ENCODE assay signal across 10 mouse cellular contexts in genomic region chr2:127430238-127430637, GRCm38 (mm10). TPM values are rescaled to one million over a fixed set of nuclear protein-coding genes. Genes with fewer than 3 reads are reported as not detected.
DNase-seq lines count a peak whose midpoint lies in the region; ATAC-seq lines count a peak whose summit lies in the region.
"Had no signal": no experiment of that assay in that cellular context is flagged by ENCODE, and none has a peak within 500 bp of the region (broad histone marks: within the 10 kb centered on the region; RNA-seq: fewer than 3 reads in every experiment).

No protein-coding gene starts in this region.

- 25% methylated on average over 3 of the region's 3 CpGs for WGBS in hindbrain, embryonic 11.5 days
- WGBS in hindbrain, embryonic 16.5 days: 37% methylated on average over 3 of the region's 3 CpGs
- WGBS in forebrain, embryonic 11.5 days: 24% methylated on average over 3 of the region's 3 CpGs

- no peak for ATAC-seq in hindbrain, embryonic 11.5 days (ENCODE audit: low FRiP score)
- ATAC-seq in hindbrain, embryonic 16.5 days: no peak
- ATAC-seq in megakaryocyte progenitor cell, adult 5-6 weeks (replicated peaks; ENCODE audit: poor library complexity): peak; percentile 69
- ATAC-seq in forebrain, embryonic 11.5 days (replicated peaks; ENCODE audit: low FRiP score): no peak

- no peak overlapping the region for H3K4me3 ChIP-seq in hindbrain, embryonic 11.5 days (ENCODE audit: low read depth, low read length)
- H3K4me3 ChIP-seq in hindbrain, embryonic 16.5 days (ENCODE audit: low read length): no peak overlapping the region
- H3K4me3 ChIP-seq in forebrain, embryonic 11.5 days (ENCODE audit: low read depth, low read length): no peak overlapping the region
- H3K4me3 ChIP-seq: embryonic facial prominence, embryonic 12.5 days; limb, embryonic 15.5 days had no signal

- H3K4me1 ChIP-seq in hindbrain, embryonic 11.5 days (replicated peaks; ENCODE audit: control insufficient read depth, insufficient read depth, low read length): no peaks in the 10 kb centered on the region
- H3K4me1 ChIP-seq in hindbrain, embryonic 16.5 days (ENCODE audit: control insufficient read depth, insufficient read depth, low read depth, low read length): no peaks in the 10 kb centered on the region
- no peaks in the 10 kb centered on the region for H3K4me1 ChIP-seq in forebrain, embryonic 11.5 days (replicated peaks; ENCODE audit: control insufficient read depth, insufficient read depth, low read length)
- H3K4me1 ChIP-seq: embryonic facial prominence, embryonic 12.5 days; limb, embryonic 15.5 days had no signal

- no peaks in the 10 kb centered on the region for H3K9me3 ChIP-seq in hindbrain, embryonic 11.5 days (ENCODE audit: control insufficient read depth, low read length)
- no peaks in the 10 kb centered on the region for H3K9me3 ChIP-seq in hindbrain, embryonic 16.5 days (ENCODE audit: control insufficient read depth, low read length)
- H3K9me3 ChIP-seq in forebrain, embryonic 11.5 days (ENCODE audit: control insufficient read depth, low read length): no peaks in the 10 kb centered on the region
- H3K9me3 ChIP-seq: embryonic facial prominence, embryonic 12.5 days; limb, embryonic 15.5 days had no signal

- H3K36me3 ChIP-seq in hindbrain, embryonic 11.5 days (ENCODE audit: control insufficient read depth, insufficient read depth, low read length): no peaks in the 10 kb centered on the region
- H3K36me3 ChIP-seq in hindbrain, embryonic 16.5 days (ENCODE audit: control insufficient read depth, insufficient read depth, low read length): 0 out of 2 replicates have a peak, but pooled peaks cover 4% of the 10 kb centered on the region
- no peaks in the 10 kb centered on the region; the same call in 1 of the 2 replicates for H3K36me3 ChIP-seq in forebrain, embryonic 11.5 days (ENCODE audit: control insufficient read depth, insufficient read depth, low read length)

- H3K4me2 ChIP-seq in hindbrain, embryonic 11.5 days (replicated peaks; ENCODE audit: low read depth, low read length): no peak overlapping the region
- H3K4me2 ChIP-seq in hindbrain, embryonic 16.5 days (ENCODE audit: low read length): no peak overlapping the region
- H3K4me2 ChIP-seq in forebrain, embryonic 11.5 days (ENCODE audit: low read depth, low read length, severe bottlenecking): no peak overlapping the region
- H3K4me2 ChIP-seq: embryonic facial prominence, embryonic 12.5 days; limb, embryonic 15.5 days had no signal

- H3K9ac ChIP-seq in hindbrain, embryonic 11.5 days (ENCODE audit: low read depth, low read length): no peak overlapping the region
- H3K9ac ChIP-seq in hindbrain, embryonic 16.5 days (ENCODE audit: low read depth, low read length): no peak overlapping the region
- no peak overlapping the region for H3K9ac ChIP-seq in forebrain, embryonic 11.5 days (ENCODE audit: low read length)
- H3K9ac ChIP-seq: embryonic facial prominence, embryonic 12.5 days; limb, embryonic 15.5 days had no signal

- H3K27me3 ChIP-seq in hindbrain, embryonic 11.5 days (ENCODE audit: control insufficient read depth, insufficient read depth, low read length): no peaks in the 10 kb centered on the region
- no peaks in the 10 kb centered on the region; the same call in 1 of the 2 replicates for H3K27me3 ChIP-seq in hindbrain, embryonic 16.5 days (replicated peaks; ENCODE audit: control insufficient read depth, insufficient read depth, low read length)
- no peaks in the 10 kb centered on the region for H3K27me3 ChIP-seq in forebrain, embryonic 11.5 days (ENCODE audit: control insufficient read depth, insufficient read depth, low read length)
- H3K27me3 ChIP-seq: embryonic facial prominence, embryonic 12.5 days; limb, embryonic 15.5 days had no signal

- DNase-seq in hindbrain, embryonic 11.5 days (ENCODE audit: low spot score): peak; percentile 69
- DNase-seq in B cell, adult 2 months: peak; percentile 31 to 34
- peak; percentile 76 for DNase-seq in NIH3T3 (ENCODE audit: low read depth)
- DNase-seq in forelimb bud, embryonic 11.5 days (ENCODE audit: low read depth, low spot score): peak; percentile 50
- peak; percentile 38 to 59 for DNase-seq in layer of hippocampus, adult 8-10 months (ENCODE audit: low spot score in 2 of 2)
- no peak for DNase-seq in forebrain, embryonic 11.5 days (ENCODE audit: low spot score)

- H3K27ac ChIP-seq in hindbrain, embryonic 11.5 days (ENCODE audit: low read depth, low read length): no peak overlapping the region
- no peak overlapping the region for H3K27ac ChIP-seq in hindbrain, embryonic 16.5 days (ENCODE audit: low read depth, low read length)
- no peak overlapping the region for H3K27ac ChIP-seq in forebrain, embryonic 11.5 days (ENCODE audit: low read depth, low read length)
- H3K27ac ChIP-seq: embryonic facial prominence, embryonic 12.5 days; limb, embryonic 15.5 days had no signal

RNA-seq across cellular contexts. Expression of gene Gpat2, which starts 5.2 kb away (rescaled TPM):
- polyA plus RNA-seq in hindbrain, embryonic 11.5 days (2014; fragmentation: Nextera tagmentation; extraction: Ambion mirVana): 0.32 TPM in 2 replicates
- polyA plus RNA-seq in hindbrain, embryonic 16.5 days (2015; fragmentation: Nextera tagmentation; extraction: Ambion mirVana): 0.25 and 0.28 TPM in 2 replicates
- total RNA-seq in layer of hippocampus, adult 8-10 months (2022): under 1 TPM in 2 of 4 experiments, not detected in 2; 0.13 to 0.27 TPM
- not detected in 2 replicates for total RNA-seq in megakaryocyte progenitor cell, adult 5-6 weeks (2015)
- total RNA-seq in megakaryocyte progenitor cell, adult 5-6 weeks (2017): 0.12 TPM in 1 of 2 replicates, not detected in the other
- 0.16 and 0.40 TPM in 2 replicates for polyA plus RNA-seq in forebrain, embryonic 11.5 days (2014; fragmentation: Nextera tagmentation; extraction: Ambion mirVana)

RNA-seq across cellular contexts. Expression of gene Fahd2a, which starts 14.1 kb away (rescaled TPM):
- polyA plus RNA-seq in hindbrain, embryonic 11.5 days (2014; fragmentation: Nextera tagmentation; extraction: Ambion mirVana): 25.7 and 27.8 TPM in 2 replicates
- 31.4 and 32.9 TPM in 2 replicates for polyA plus RNA-seq in hindbrain, embryonic 16.5 days (2015; fragmentation: Nextera tagmentation; extraction: Ambion mirVana)
- 10 to 100 TPM; 17.9 to 21.1 (median 19.8) TPM for total RNA-seq in layer of hippocampus, adult 8-10 months (2022)
- 23.5 and 23.7 TPM in 2 replicates for total RNA-seq in megakaryocyte progenitor cell, adult 5-6 weeks (2015)
- total RNA-seq in megakaryocyte progenitor cell, adult 5-6 weeks (2017): 5.7 and 6.9 TPM in 2 replicates
- polyA plus RNA-seq in forebrain, embryonic 11.5 days (2014; fragmentation: Nextera tagmentation; extraction: Ambion mirVana): 25.8 and 26.0 TPM in 2 replicates
